Mouse (Mus musculus) kidney, adult 8-10 months (tissue): ENCODE measurements at regions not wholly inside any gene's neighbourhood (a gene's known extent, or its start where the extent isn't known, plus 50 kb on each side); places are given as distances from the start of the nearest gene placed in this dataset.
"Not testable (repeated sequence)": the region's sequence is repeated elsewhere in the genome, so short reads cannot be mapped to it uniquely, and the experiment has no call there.

Source experiments
- DNase-seq, 2 experiments: peaks; one replicate each; pipeline ENCODE4 v3.0.0; 2022

- no peak for DNase-seq
These were observed 130.8 kb downstream of the Arrdc3 start for GRCm38 (mm10) chr13:81013953-81014352.

- DNase-seq, result peak; percentile 46 to 88
These were observed 137.0 kb downstream of the Arrdc3 start for GRCm38 (mm10) chr13:81020106-81020747.

GRCm38 (mm10) chr13:81020811-81021210 lies 137.6 kb downstream of the Arrdc3 start:
- peak in 1 of 2 experiments; percentile 26 for DNase-seq

- DNase-seq, result peak in 1 of 2 experiments; percentile 18
These were observed 139.2 kb downstream of the Arrdc3 start for GRCm38 (mm10) chr13:81022410-81022809.

GRCm38 (mm10) chr13:81025241-81025760 lies 142.1 kb downstream of the Arrdc3 start:
- DNase-seq, result not testable (repeated sequence)

GRCm38 (mm10) chr13:81037316-81037715 lies 154.1 kb downstream of the Arrdc3 start:
- no peak for DNase-seq

- DNase-seq, result peak in 1 of 2 experiments; percentile 39
These were observed 155.6 kb downstream of the Arrdc3 start for GRCm38 (mm10) chr13:81038736-81039135.

- no peak for DNase-seq
These were observed 157.3 kb downstream of the Arrdc3 start for GRCm38 (mm10) chr13:81040494-81040893.

- DNase-seq, result no peak
These were observed 158.5 kb downstream of the Arrdc3 start for GRCm38 (mm10) chr13:81041646-81042045.
